Mouse (Mus musculus): ENCODE measurements around the gene Mpz.

DNA sequence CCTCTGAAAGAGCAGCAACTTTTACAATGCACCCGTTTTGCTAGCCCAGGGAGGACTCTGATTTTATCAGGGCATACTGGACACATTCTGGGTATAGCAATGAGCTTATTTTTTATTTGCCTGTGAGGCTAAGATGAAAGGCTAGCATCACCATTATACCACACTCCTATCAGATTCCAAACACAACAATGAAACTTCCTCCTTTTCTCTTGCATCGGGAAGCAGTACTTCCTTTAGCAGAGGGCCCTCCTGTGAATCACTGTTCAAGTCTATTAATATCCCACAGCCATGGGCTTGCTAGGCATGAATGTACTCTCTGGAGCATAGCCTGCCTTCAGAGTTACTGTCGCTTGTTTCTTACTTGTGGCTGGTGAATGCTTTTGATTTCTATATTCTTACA, 20.6 kb downstream of the Mpz start:
- TF ChIP-seq CTCF (IDR thresholded peaks at IDR 0.05; ENCODE audit: borderline replicate concordance, insufficient read depth, low read length) (no peak), POLR2A (IDR thresholded peaks at IDR 0.05; ENCODE audit: low read depth, low read length) (no peak)

All from embryonic fibroblast, embryonic 13.5 days (primary cell).